Comparison of ENCODE assay signal across 32 mouse cellular contexts in genomic region chr4:141341477-141341876, GRCm38 (mm10). TPM values are rescaled to one million over a fixed set of nuclear protein-coding genes. Genes with fewer than 3 reads are reported as not detected.
DNase-seq lines count a peak whose midpoint lies in the region; ATAC-seq and TF ChIP-seq lines count a peak whose summit lies in the region.
"Had no signal": no experiment of that assay in that cellular context is flagged by ENCODE, and none has a peak within 500 bp of the region (broad histone marks: within the 10 kb centered on the region; RNA-seq: fewer than 3 reads in every experiment).

No protein-coding gene starts in this region.

- peaks cover 20% of the 10 kb centered on the region for H3K27me3 ChIP-seq in hindbrain, embryonic 10.5 days (ENCODE audit: insufficient read depth, poor library complexity, severe bottlenecking)
- H3K27me3 ChIP-seq in hindbrain, embryonic 13.5 days: 0 out of 2 replicates have a peak, but pooled peaks cover 3% of the 10 kb centered on the region
- no peaks in the 10 kb centered on the region for H3K27me3 ChIP-seq in stomach, embryonic 16.5 days (ENCODE audit: control insufficient read depth, insufficient read depth, low read length)
- H3K27me3 ChIP-seq in stomach, postnatal 0 days (ENCODE audit: control insufficient read depth, insufficient read depth, low read length): no peaks in the 10 kb centered on the region
- H3K27me3 ChIP-seq: intestine, embryonic 15.5 days had no signal

- no peaks in the 10 kb centered on the region for H3K36me3 ChIP-seq in hindbrain, embryonic 10.5 days
- no peaks in the 10 kb centered on the region for H3K36me3 ChIP-seq in hindbrain, embryonic 13.5 days
- H3K36me3 ChIP-seq in stomach, embryonic 16.5 days (ENCODE audit: control insufficient read depth, insufficient read depth, low read length): no peaks in the 10 kb centered on the region
- no peaks in the 10 kb centered on the region for H3K36me3 ChIP-seq in stomach, postnatal 0 days (ENCODE audit: control insufficient read depth, insufficient read depth, low read length)
- H3K36me3 ChIP-seq: embryonic facial prominence, embryonic 12.5 days; forebrain, embryonic 10.5 days; intestine, embryonic 15.5 days had no signal

- no peak overlapping the region for H3K4me2 ChIP-seq in hindbrain, embryonic 13.5 days
- H3K4me2 ChIP-seq in stomach, embryonic 16.5 days (ENCODE audit: low read depth, low read length): no peak overlapping the region
- no peak overlapping the region for H3K4me2 ChIP-seq in stomach, postnatal 0 days (replicated peaks; ENCODE audit: low read depth)
- H3K4me2 ChIP-seq: embryonic facial prominence, embryonic 12.5 days; heart, embryonic 11.5 days; intestine, embryonic 15.5 days had no signal

- no peak overlapping the region for H3K9ac ChIP-seq in hindbrain, embryonic 13.5 days
- H3K9ac ChIP-seq in stomach, embryonic 16.5 days (ENCODE audit: low read length): peak overlapping the region; percentile 21; the same call in 1 of the 2 replicates
- no peak overlapping the region for H3K9ac ChIP-seq in stomach, postnatal 0 days (ENCODE audit: low read length)
- H3K9ac ChIP-seq: embryonic facial prominence, embryonic 12.5 days; forebrain, postnatal 0 days; intestine, embryonic 15.5 days had no signal

- H3K27ac ChIP-seq in hindbrain, embryonic 10.5 days: peak overlapping the region; percentile 53
- H3K27ac ChIP-seq in hindbrain, embryonic 13.5 days: no peak overlapping the region
- H3K27ac ChIP-seq in stomach, embryonic 16.5 days (ENCODE audit: low read length): no peak overlapping the region
- no peak overlapping the region for H3K27ac ChIP-seq in stomach, postnatal 0 days (replicated peaks)
- H3K27ac ChIP-seq: embryonic facial prominence, embryonic 12.5 days; forebrain, embryonic 10.5 days; gastrocnemius, adult 2 months; intestine, embryonic 15.5 days had no signal

- DNase-seq in hindbrain, embryonic 10.5 days (ENCODE audit: low spot score): no peak
- DNase-seq in stomach, postnatal 0 days (ENCODE audit: low spot score): no peak
- DNase-seq in ZHBTc4 (ENCODE audit: low read depth, low spot score): peak; percentile 74
- no peak for DNase-seq in T-cell, adult 2 months (ENCODE audit: low spot score)
- DNase-seq in layer of hippocampus, postnatal 25 days (ENCODE audit: extremely low spot score in 1 of 2, low spot score in 1 of 2): no peak
- DNase-seq: adrenal gland, adult 8-10 months; adrenal gland, postnatal 25 days; B cell, adult 2 months; cerebellum, adult 11-12 months; cerebellum, adult 8-10 months; cerebellum, postnatal 10 days; forebrain, postnatal 0 days; gastrocnemius, adult 2 months; gastrocnemius, postnatal 14 days; heart, adult 11 months; kidney, adult 11 months had no signal

- peaks cover 47% of the 10 kb centered on the region for H3K4me1 ChIP-seq in hindbrain, embryonic 10.5 days (replicated peaks)
- H3K4me1 ChIP-seq in hindbrain, embryonic 13.5 days (replicated peaks): peaks cover 20% of the 10 kb centered on the region
- peaks cover 20% of the 10 kb centered on the region for H3K4me1 ChIP-seq in stomach, embryonic 16.5 days (ENCODE audit: control insufficient read depth, insufficient read depth, low read length)
- H3K4me1 ChIP-seq in stomach, postnatal 0 days (replicated peaks; ENCODE audit: control insufficient read depth, insufficient read depth): 0 out of 2 replicates have a peak, but pooled peaks cover 6% of the 10 kb centered on the region

- TF ChIP-seq CTCF in stomach, postnatal 0 days (IDR thresholded peaks at IDR 0.05; ENCODE audit: low read depth): no peak

- TF ChIP-seq EP300 in stomach, postnatal 0 days (optimal IDR thresholded peaks at IDR 0.05): no peak

- WGBS in hindbrain, embryonic 10.5 days: 62% methylated on average over 7 of the region's 7 CpGs
- WGBS in hindbrain, embryonic 13.5 days: 63% methylated on average over 7 of the region's 7 CpGs
- WGBS in stomach, embryonic 16.5 days: 67% methylated on average over 7 of the region's 7 CpGs
- 82% methylated on average over 7 of the region's 7 CpGs for WGBS in stomach, postnatal 0 days

- H3K4me3 ChIP-seq in hindbrain, embryonic 10.5 days: no peak overlapping the region
- no peak overlapping the region for H3K4me3 ChIP-seq in hindbrain, embryonic 13.5 days
- no peak overlapping the region for H3K4me3 ChIP-seq in stomach, embryonic 16.5 days (replicated peaks; ENCODE audit: low read length)
- H3K4me3 ChIP-seq in stomach, postnatal 0 days (ENCODE audit: low read depth, low read length): no peak overlapping the region
- H3K4me3 ChIP-seq: embryonic facial prominence, embryonic 12.5 days; erythroblast, embryonic 14.5 days; forebrain, embryonic 10.5 days; gastrocnemius, adult 2 months; intestine, embryonic 15.5 days had no signal

- ATAC-seq in hindbrain, embryonic 13.5 days (ENCODE audit: low FRiP score): no peak
- ATAC-seq in stomach, embryonic 16.5 days (ENCODE audit: insufficient read depth, low FRiP score): no peak
- ATAC-seq in stomach, postnatal 0 days (ENCODE audit: low FRiP score, low TSS enrichment): no peak
- ATAC-seq: activated CD4-positive, CD25-positive, alpha-beta regulatory T cell, adult 4 months; forebrain, embryonic 14.5 days; forebrain, postnatal 0 days; hindbrain, embryonic 16.5 days; intestine, embryonic 15.5 days had no signal

- 0 out of 2 replicates have a peak, but pooled peaks cover 3% of the 10 kb centered on the region for H3K9me3 ChIP-seq in hindbrain, embryonic 10.5 days
- no peaks in the 10 kb centered on the region for H3K9me3 ChIP-seq in hindbrain, embryonic 13.5 days
- no peaks in the 10 kb centered on the region for H3K9me3 ChIP-seq in stomach, embryonic 16.5 days (replicated peaks; ENCODE audit: control insufficient read depth, low read length)
- no peaks in the 10 kb centered on the region for H3K9me3 ChIP-seq in stomach, postnatal 0 days (ENCODE audit: control insufficient read depth, low read length)
- H3K9me3 ChIP-seq: embryonic facial prominence, embryonic 12.5 days; forebrain, embryonic 10.5 days; intestine, embryonic 15.5 days had no signal

RNA-seq across cellular contexts. Expression of gene Fam131c, which starts 26.5 kb away (rescaled TPM):
- polyA plus RNA-seq in hindbrain, embryonic 10.5 days (2016; fragmentation: Nextera tagmentation; extraction: Ambion mirVana): 0.65 and 0.81 TPM in 2 replicates
- 11.7 and 12.7 TPM in 2 replicates for polyA plus RNA-seq in hindbrain, embryonic 13.5 days (2015; fragmentation: Nextera tagmentation; extraction: Ambion mirVana)
- polyA plus RNA-seq in stomach, embryonic 16.5 days (2015; fragmentation: Nextera tagmentation; extraction: Ambion mirVana): 3.0 and 3.5 TPM in 2 replicates
- polyA plus RNA-seq in stomach, postnatal 0 days (2015; fragmentation: Nextera tagmentation; extraction: Ambion mirVana): 3.4 and 3.6 TPM in 2 replicates
- total RNA-seq in layer of hippocampus, postnatal 25 days (2021): 1 to 10 TPM; 2.8 to 3.1 TPM
- total RNA-seq: CH12.LX; hematopoietic stem cell, adult 5-6 weeks had no signal
- polyA plus RNA-seq: activated CD4-positive, CD25-positive, alpha-beta regulatory T cell, adult 4 months; erythroblast, embryonic 14.5 days had no signal

RNA-seq across cellular contexts. Expression of gene Epha2, which starts 40.4 kb away (rescaled TPM):
- 3.3 and 4.4 TPM in 2 replicates for polyA plus RNA-seq in hindbrain, embryonic 10.5 days (2016; fragmentation: Nextera tagmentation; extraction: Ambion mirVana)
- polyA plus RNA-seq in hindbrain, embryonic 13.5 days (2015; fragmentation: Nextera tagmentation; extraction: Ambion mirVana): 1.5 and 1.8 TPM in 2 replicates
- 9.5 and 12.1 TPM in 2 replicates for polyA plus RNA-seq in stomach, embryonic 16.5 days (2015; fragmentation: Nextera tagmentation; extraction: Ambion mirVana)
- polyA plus RNA-seq in stomach, postnatal 0 days (2015; fragmentation: Nextera tagmentation; extraction: Ambion mirVana): 3.9 and 4.9 TPM in 2 replicates
- total RNA-seq in layer of hippocampus, postnatal 25 days (2021): 1 to 10 TPM in 1 of 2 experiments, under 1 TPM in 1; 0.99 to 1.4 TPM
- total RNA-seq: hematopoietic stem cell, adult 5-6 weeks had no signal
- polyA plus RNA-seq: activated CD4-positive, CD25-positive, alpha-beta regulatory T cell, adult 4 months; erythroblast, embryonic 14.5 days had no signal

RNA-seq across cellular contexts. Expression of gene Clcnka, which starts 57.0 kb away (rescaled TPM):
- 0.31 and 0.33 TPM in 2 replicates for polyA plus RNA-seq in hindbrain, embryonic 10.5 days (2016; fragmentation: Nextera tagmentation; extraction: Ambion mirVana)
- polyA plus RNA-seq in hindbrain, embryonic 13.5 days (2015; fragmentation: Nextera tagmentation; extraction: Ambion mirVana): 0.16 and 0.21 TPM in 2 replicates
- 0.17 TPM in 1 of 2 replicates, not detected in the other for polyA plus RNA-seq in stomach, embryonic 16.5 days (2015; fragmentation: Nextera tagmentation; extraction: Ambion mirVana)
- 0.08 TPM in 1 of 2 replicates, not detected in the other for polyA plus RNA-seq in stomach, postnatal 0 days (2015; fragmentation: Nextera tagmentation; extraction: Ambion mirVana)
- under 1 TPM in 1 of 2 experiments, not detected in 1; 0.23 TPM for total RNA-seq in layer of hippocampus, postnatal 25 days (2021)
- total RNA-seq: adrenal gland, adult 8-10 months; adrenal gland, postnatal 25 days; CH12.LX; gastrocnemius, adult 2 months; heart, adult 8-10 months; heart, postnatal 25 days; hematopoietic stem cell, adult 5-6 weeks had no signal
- polyA plus RNA-seq: activated CD4-positive, CD25-positive, alpha-beta regulatory T cell, adult 4 months; erythroblast, embryonic 14.5 days; forebrain, embryonic 14.5 days; heart, embryonic 14.5 days; heart, postnatal 0 days had no signal
